Mouse (Mus musculus) layer of hippocampus, postnatal 14 days (tissue): Measurements from ENCODE around the gene Hspb3. TPM values are rescaled to one million over a fixed set of nuclear protein-coding genes. Genes with fewer than 3 reads are reported as not detected.

ENCODE experiments used
- total RNA-seq, 2 experiments: library from RNA; stranded (reverse); gene quantifications; 2 replicates each; pipeline ENCODE4 v1.2.3; 2021

Gene Hspb3
- total RNA-seq, 2 experiments from 2014 or later, result 1.2 to 1.5 TPM

Other genes with a start within 250 kb of the Hspb3 start
- gene Snx18, start 45.1 kb downstream of the Hspb3 start, total RNA-seq, result 10 to 100 TPM; 26.6 to 29.4 TPM
- gene Arl15, start 130.8 kb upstream of the Hspb3 start, total RNA-seq, result 10 to 100 TPM; 49.2 to 52.8 TPM